Mouse (Mus musculus): ENCODE measurements around the gene Hexb. TPM values are rescaled to one million over a fixed set of nuclear protein-coding genes. Genes with fewer than 3 reads are reported as not detected.
A peak's percentile ranks its signal among the peaks of the same experiment; 100 is the strongest.

The Hexb gene
- polyA plus RNA-seq, 1 experiment from 2014 or later = 29.2 TPM

DNA sequence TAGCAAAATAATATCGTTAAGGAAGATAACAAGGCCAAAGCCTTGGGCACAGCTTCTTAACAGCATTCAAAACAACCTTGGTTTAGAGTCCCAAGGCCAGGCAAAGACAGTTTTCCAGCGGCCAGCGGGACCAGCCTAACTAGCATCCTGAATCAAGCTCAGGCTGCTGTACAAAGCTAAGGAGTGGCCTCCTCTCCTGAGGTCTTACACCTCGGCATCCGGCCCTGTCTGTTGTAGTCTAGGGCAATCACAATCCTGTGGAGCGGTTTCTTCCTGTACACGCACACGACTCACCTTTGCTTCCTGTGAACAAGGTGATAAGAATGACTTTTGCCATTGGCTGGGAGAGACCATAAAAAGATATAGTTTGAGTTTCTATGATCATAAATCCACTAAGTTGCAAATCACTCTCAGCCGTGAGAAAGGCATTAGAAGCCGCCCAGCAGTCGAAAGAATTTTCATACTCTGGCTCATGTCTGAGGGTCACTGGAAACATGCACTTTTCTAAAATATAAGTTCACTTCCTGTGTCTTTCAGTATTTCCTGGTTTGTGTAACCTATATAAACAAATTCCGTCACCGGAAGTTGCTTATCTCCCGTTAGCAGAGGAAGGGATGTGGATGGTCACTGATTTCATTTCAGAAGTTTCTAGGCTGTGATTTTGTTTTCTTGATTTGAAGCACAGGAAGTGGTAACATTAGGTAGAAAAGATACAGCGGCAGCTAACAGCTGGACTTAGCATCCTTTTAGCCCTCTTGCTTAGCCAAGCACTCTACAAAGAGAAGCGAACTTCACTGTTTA is 40.2 kb upstream of the Hexb start:
- peaks cover 29% of the 10 kb centered on the region for H3K4me1 ChIP-seq
- no peak overlapping the region for H3K4me2 ChIP-seq (replicated peaks)
- no peak overlapping the region for H3K9ac ChIP-seq
- H3K27me3 ChIP-seq (replicated peaks) = no peaks in the 10 kb centered on the region
- H3K27ac ChIP-seq = no peak overlapping the region
- no peaks in the 10 kb centered on the region for H3K36me3 ChIP-seq
- 62% methylated on average over 16 of the region's 16 CpGs for WGBS
- no peak for ATAC-seq (ENCODE audit: low FRiP score, low read depth)
- H3K4me3 ChIP-seq = no peak overlapping the region
- no peaks in the 10 kb centered on the region for H3K9me3 ChIP-seq

- Histone ChIP-seq H3K9me3 (no peaks in the 10 kb centered on the region), H3K27me3 (replicated peaks) (no peaks in the 10 kb centered on the region), H3K4me1 (peaks cover 22% of the 10 kb centered on the region), H3K4me3 (no peak overlapping the region), H3K9ac (no peak overlapping the region), H3K36me3 (no peaks in the 10 kb centered on the region), H3K4me2 (replicated peaks) (no peak overlapping the region), H3K27ac (no peak overlapping the region)
- no peak for ATAC-seq (ENCODE audit: low FRiP score, low read depth)
- WGBS = 38% methylated on average over 3 of the region's 3 CpGs
These were observed 39.5 kb upstream of the Hexb start for GRCm38 (mm10) chr13:97237700-97238099.

DNA sequence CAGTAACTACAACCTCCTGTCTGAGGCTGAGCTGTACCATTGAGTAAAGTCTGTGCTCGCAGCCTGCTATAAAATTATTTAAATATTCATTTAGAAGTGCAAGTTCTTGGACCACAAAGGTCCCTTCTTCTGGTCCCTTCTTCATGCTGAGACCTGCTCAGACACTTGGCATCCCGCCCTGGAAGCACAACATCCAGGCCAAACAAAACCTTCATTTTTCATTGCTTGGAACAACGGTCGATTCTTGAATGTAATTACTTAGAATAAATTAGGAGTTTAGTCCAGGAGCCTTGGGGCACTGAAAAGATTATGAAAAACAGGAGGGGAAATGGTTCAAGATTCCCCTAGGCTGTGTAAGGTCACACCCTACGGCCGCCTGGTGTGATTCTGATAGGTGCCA is 37.8 kb upstream of the Hexb start:
- Histone ChIP-seq H3K4me2 (replicated peaks) (no peak overlapping the region), H3K27me3 (replicated peaks) (no peaks in the 10 kb centered on the region), H3K27ac (no peak overlapping the region), H3K4me1 (peaks cover 19% of the 10 kb centered on the region), H3K36me3 (no peaks in the 10 kb centered on the region), H3K9me3 (no peaks in the 10 kb centered on the region), H3K4me3 (no peak overlapping the region), H3K9ac (no peak overlapping the region)
- 59% methylated on average over 6 of the region's 6 CpGs for WGBS
- no peak for ATAC-seq (ENCODE audit: low FRiP score, low read depth)

DNA sequence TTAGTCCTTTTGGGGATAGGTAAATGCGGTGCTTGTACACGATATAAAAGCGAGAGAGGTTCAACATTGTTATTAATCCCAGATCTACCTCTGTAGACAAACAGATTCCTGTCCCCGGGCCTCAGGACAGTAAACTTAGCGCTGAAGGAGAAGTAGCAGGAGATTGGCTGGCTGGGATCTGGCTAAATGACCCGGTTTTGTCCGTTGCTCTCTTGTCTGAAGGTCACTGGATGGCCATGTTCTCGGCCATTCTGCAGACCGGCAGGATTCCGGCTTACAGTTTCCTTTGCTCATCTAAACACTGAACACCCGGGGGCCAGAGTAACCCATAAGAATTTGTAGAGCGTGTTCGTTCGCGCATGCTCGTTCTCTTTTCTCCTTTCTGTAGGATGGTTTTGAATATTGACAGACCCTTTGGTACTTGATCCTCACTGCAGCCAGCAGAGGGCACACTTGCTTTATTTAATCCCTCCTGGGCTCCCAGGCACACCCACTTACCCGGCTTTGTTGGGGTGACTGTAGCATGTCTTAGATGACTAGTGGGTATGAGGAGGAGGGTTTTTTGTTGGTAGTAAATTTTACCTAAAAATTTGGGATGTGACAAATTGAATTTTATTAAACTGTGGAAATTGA is 36.7 kb upstream of the Hexb start:
- peak; percentile 71 for ATAC-seq (ENCODE audit: low FRiP score, low read depth)
- peak overlapping the region; percentile 16; the same call in 1 of the 2 replicates for H3K4me3 ChIP-seq
- H3K4me2 ChIP-seq (replicated peaks) = peak overlapping the region; percentile 63
- 19% methylated on average over 17 of the region's 17 CpGs for WGBS
- H3K9ac ChIP-seq = 0 out of 2 replicates have a peak overlapping the region, but pooled peaks have one; percentile 48
- H3K27me3 ChIP-seq (replicated peaks) = no peaks in the 10 kb centered on the region
- H3K4me1 ChIP-seq = peaks cover 19% of the 10 kb centered on the region; the same call in 1 of the 2 replicates
- H3K27ac ChIP-seq = no peak overlapping the region
- no peaks in the 10 kb centered on the region for H3K9me3 ChIP-seq
- no peaks in the 10 kb centered on the region for H3K36me3 ChIP-seq

GRCm38 (mm10) chr13:97233092-97233491 is 34.9 kb upstream of the Hexb start:
- no peak overlapping the region for H3K27ac ChIP-seq
- H3K4me3 ChIP-seq = no peak overlapping the region
- H3K36me3 ChIP-seq = no peaks in the 10 kb centered on the region
- peaks cover 5% of the 10 kb centered on the region; the same call in 1 of the 2 replicates for H3K4me1 ChIP-seq
- no peaks in the 10 kb centered on the region for H3K9me3 ChIP-seq
- WGBS = 75% methylated on average over 2 of the region's 2 CpGs
- no peak for ATAC-seq (ENCODE audit: low FRiP score, low read depth)
- H3K9ac ChIP-seq = no peak overlapping the region
- no peaks in the 10 kb centered on the region for H3K27me3 ChIP-seq (replicated peaks)
- H3K4me2 ChIP-seq (replicated peaks) = no peak overlapping the region

DNA sequence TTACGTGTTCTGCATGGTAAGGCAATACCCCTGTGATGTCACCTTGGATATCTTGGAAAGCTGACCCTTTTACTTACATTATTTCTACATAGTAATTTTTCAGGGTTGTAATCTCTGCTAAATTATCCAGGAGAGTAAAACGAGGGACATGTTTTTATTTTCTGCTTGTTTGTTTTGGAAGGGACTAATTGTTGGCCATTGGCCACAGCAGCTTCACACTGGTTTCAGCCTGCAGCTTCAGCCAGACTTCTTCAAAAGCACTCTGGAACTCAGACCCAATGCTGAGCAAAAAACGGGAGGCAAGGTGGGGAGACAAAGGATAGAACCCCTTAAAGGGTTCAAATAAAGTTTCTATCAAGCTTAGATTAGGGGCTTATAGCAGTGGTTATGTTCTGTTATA is 31.9 kb upstream of the Hexb start:
- Histone ChIP-seq H3K4me3 (no peak overlapping the region), H3K9me3 (0 out of 2 replicates have a peak, but pooled peaks cover 3% of the 10 kb centered on the region), H3K4me2 (replicated peaks) (no peak overlapping the region), H3K27me3 (replicated peaks) (no peaks in the 10 kb centered on the region), H3K27ac (no peak overlapping the region), H3K4me1 (peaks cover 4% of the 10 kb centered on the region; the same call in 1 of the 2 replicates), H3K9ac (no peak overlapping the region), H3K36me3 (no peaks in the 10 kb centered on the region)
- no peak for ATAC-seq (ENCODE audit: low FRiP score, low read depth)
- 83% methylated on average over 3 of the region's 3 CpGs for WGBS

- Histone ChIP-seq H3K4me2 (replicated peaks) (no peak overlapping the region), H3K27ac (no peak overlapping the region), H3K4me3 (no peak overlapping the region), H3K9me3 (0 out of 2 replicates have a peak, but pooled peaks cover 3% of the 10 kb centered on the region), H3K4me1 (peaks cover 5% of the 10 kb centered on the region; the same call in 1 of the 2 replicates), H3K27me3 (replicated peaks) (no peaks in the 10 kb centered on the region), H3K9ac (no peak overlapping the region), H3K36me3 (no peaks in the 10 kb centered on the region)
- ATAC-seq (ENCODE audit: low FRiP score, low read depth) = no peak
- WGBS = 95% methylated on average over 3 of the region's 3 CpGs
These were observed 29.6 kb upstream of the Hexb start for GRCm38 (mm10) chr13:97227795-97228194.

- Histone ChIP-seq H3K4me3 (no peak overlapping the region), H3K27ac (no peak overlapping the region), H3K4me1 (peaks cover 5% of the 10 kb centered on the region; the same call in 1 of the 2 replicates), H3K27me3 (replicated peaks) (no peaks in the 10 kb centered on the region), H3K9ac (no peak overlapping the region), H3K9me3 (0 out of 2 replicates have a peak, but pooled peaks cover 3% of the 10 kb centered on the region), H3K4me2 (replicated peaks) (no peak overlapping the region), H3K36me3 (no peaks in the 10 kb centered on the region)
- WGBS = 77% methylated on average over 17 of the region's 17 CpGs
- ATAC-seq (ENCODE audit: low FRiP score, low read depth) = no peak
These were observed 27.0 kb upstream of the Hexb start for GRCm38 (mm10) chr13:97225130-97225529.

- Histone ChIP-seq H3K36me3 (no peaks in the 10 kb centered on the region), H3K4me3 (no peak overlapping the region), H3K4me1 (peaks cover 5% of the 10 kb centered on the region; the same call in 1 of the 2 replicates), H3K9ac (no peak overlapping the region), H3K4me2 (replicated peaks) (no peak overlapping the region), H3K27ac (no peak overlapping the region), H3K9me3 (0 out of 2 replicates have a peak, but pooled peaks cover 3% of the 10 kb centered on the region), H3K27me3 (replicated peaks) (no peaks in the 10 kb centered on the region)
- ATAC-seq (ENCODE audit: low FRiP score, low read depth) = no peak
- 83% methylated on average over 10 of the region's 10 CpGs for WGBS
These were observed 26.3 kb upstream of the Hexb start for GRCm38 (mm10) chr13:97224341-97224982.

DNA sequence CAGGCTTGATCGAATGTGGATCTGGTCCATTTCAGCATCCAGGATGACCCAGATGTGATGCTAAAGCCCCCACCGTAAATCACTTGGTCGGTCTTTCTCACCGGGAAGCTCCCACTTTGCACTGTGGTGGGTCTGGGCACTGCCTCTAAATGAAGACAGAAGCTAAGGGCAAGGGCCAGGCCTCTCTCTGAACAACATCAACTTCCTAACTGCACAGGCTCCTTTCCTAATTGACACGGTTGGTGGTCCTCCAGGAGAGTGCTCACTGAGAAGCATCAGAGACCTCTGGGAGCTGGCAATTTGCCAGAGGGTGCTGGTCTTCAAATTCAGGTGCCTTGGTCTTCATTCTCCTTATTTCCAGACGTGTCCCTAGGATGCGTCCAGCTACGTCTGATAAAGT is 25.7 kb upstream of the Hexb start:
- Histone ChIP-seq H3K4me2 (replicated peaks) (no peak overlapping the region), H3K4me3 (no peak overlapping the region), H3K9me3 (0 out of 2 replicates have a peak, but pooled peaks cover 3% of the 10 kb centered on the region), H3K36me3 (no peaks in the 10 kb centered on the region), H3K27ac (no peak overlapping the region), H3K27me3 (replicated peaks) (no peaks in the 10 kb centered on the region), H3K9ac (no peak overlapping the region), H3K4me1 (peaks cover 5% of the 10 kb centered on the region; the same call in 1 of the 2 replicates)
- 77% methylated on average over 8 of the region's 8 CpGs for WGBS
- ATAC-seq (ENCODE audit: low FRiP score, low read depth) = no peak

DNA sequence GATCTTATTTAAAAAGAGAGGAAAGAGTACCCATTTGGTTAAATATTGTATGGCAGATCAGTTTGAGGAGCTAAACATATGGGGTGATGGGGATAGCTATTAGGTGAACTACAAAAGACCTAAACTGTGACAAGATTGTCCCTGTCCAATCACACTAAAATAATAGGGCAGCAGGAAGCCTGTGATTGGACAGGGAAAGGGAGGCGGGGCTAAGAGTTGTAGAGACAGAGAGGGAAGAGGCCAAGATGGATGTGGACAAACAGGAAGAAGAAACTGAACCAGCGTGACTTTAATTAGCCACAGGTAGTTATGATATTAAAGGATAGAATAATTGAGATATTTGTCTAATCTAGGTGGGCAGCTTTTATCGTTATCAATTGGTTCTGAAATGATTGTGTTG is 21.9 kb upstream of the Hexb start:
- WGBS = 91% methylated on average over 3 of the region's 3 CpGs
- Histone ChIP-seq H3K9ac (no peak overlapping the region), H3K4me1 (peaks cover 10% of the 10 kb centered on the region; the same call in 1 of the 2 replicates), H3K4me3 (no peak overlapping the region), H3K9me3 (no peaks in the 10 kb centered on the region), H3K36me3 (no peaks in the 10 kb centered on the region), H3K27me3 (replicated peaks) (no peaks in the 10 kb centered on the region), H3K27ac (no peak overlapping the region), H3K4me2 (replicated peaks) (no peak overlapping the region)
- ATAC-seq (ENCODE audit: low FRiP score, low read depth) = no peak

- no peak overlapping the region for H3K4me2 ChIP-seq (replicated peaks)
- H3K4me1 ChIP-seq = peaks cover 7% of the 10 kb centered on the region; the same call in 1 of the 2 replicates
- H3K27me3 ChIP-seq (replicated peaks) = no peaks in the 10 kb centered on the region
- no peaks in the 10 kb centered on the region for H3K9me3 ChIP-seq
- H3K4me3 ChIP-seq = no peak overlapping the region
- no peak for ATAC-seq (ENCODE audit: low FRiP score, low read depth)
- 78% methylated on average over 5 of the region's 5 CpGs for WGBS
- no peak overlapping the region for H3K27ac ChIP-seq
- H3K9ac ChIP-seq = no peak overlapping the region
- no peaks in the 10 kb centered on the region for H3K36me3 ChIP-seq
These were observed 18.0 kb upstream of the Hexb start for GRCm38 (mm10) chr13:97216196-97216595.

Measured in neural tube, embryonic 12.5 days (tissue).